Mouse (Mus musculus): ENCODE results near the gene 2210016L21Rik.

2210016L21Rik gene

GRCm38 (mm10) chr5:114945072-114945471, 3.1 kb downstream of the 2210016L21Rik start:
- DNase-seq: no peak

DNA sequence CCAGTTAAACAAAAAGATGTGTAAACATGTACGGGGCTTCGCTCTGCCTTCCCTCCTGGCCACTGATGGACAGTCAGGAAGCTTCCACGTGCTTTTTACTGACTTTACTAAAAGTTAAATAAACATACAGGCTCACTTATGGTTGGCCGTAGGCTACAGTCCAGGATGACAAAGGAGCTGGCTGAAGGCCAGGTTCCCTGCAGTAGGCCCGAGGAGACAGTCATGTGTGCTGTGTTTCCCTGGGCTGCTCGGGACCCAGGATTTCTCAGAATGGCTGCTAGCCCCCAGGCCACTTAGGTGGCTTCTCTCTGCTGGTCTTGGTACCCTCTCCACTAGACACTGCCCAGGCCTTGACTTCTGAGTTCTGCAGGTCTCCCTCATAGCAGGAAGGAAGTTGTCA, 6.9 kb downstream of the 2210016L21Rik start:
- DNase-seq: peak; percentile 68 to 71

DNA sequence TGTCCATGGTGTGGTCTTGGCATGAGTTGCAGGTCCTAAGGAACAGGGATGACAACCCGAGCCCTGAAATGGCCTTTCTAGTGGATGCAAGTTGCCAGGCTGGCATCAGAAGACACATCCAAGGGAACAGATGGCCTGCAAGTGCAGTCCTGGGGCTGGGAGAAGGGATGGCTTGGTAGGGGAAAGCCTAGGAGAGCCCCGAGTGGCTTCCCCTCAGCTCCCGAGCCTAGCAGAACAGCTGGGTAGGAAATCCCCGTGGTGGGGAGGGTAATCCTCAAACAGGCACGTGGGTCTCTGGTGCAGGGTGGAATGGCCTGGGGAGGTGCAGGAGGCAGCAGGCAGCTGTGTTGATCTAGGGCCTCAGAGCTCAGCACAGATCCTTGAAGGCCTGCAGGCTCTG, 7.4 kb downstream of the 2210016L21Rik start:
- DNase-seq: peak; percentile 61 to 63

DNA sequence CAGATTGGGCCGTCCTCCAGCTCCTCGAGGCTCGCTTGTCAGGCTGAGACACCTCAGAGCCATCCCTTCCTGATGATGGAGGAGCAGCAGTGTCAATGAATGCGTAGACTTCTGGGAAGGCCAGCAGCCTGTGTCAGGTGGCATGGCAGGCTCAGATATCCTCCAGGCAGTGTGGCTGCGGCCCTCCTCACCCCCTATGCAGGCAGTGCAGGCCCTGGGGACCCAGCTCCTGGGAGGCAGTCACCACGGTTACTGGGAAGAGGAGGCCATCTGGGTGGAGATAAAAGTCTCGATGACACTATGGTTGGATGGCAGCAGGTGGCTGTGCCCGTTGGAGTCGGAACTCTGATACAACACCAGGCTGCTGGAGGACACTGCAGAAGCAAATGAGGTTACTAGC, 7.9 kb downstream of the 2210016L21Rik start:
- DNase-seq: no peak

DNA sequence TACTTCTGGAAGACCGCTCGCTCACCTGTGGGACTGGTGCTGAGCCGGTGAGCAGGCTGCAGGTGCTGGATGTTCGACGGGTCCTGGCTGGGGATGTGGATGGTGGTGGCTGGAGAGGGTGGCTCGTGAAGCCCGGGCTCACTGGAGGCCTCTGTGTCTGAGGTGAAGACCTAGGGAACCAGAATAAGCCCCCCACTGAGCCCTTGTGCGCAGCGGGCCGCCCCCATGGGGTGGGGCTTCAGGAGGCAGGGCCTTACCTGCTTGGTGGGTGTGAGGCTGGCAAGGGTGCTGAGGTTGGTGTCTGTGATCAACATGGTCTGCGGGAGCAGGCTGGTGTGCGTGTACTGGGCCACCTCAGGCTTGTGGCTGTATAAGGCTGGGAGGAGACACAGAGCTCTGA, 8.7 kb downstream of the 2210016L21Rik start:
- no peak for DNase-seq

DNA sequence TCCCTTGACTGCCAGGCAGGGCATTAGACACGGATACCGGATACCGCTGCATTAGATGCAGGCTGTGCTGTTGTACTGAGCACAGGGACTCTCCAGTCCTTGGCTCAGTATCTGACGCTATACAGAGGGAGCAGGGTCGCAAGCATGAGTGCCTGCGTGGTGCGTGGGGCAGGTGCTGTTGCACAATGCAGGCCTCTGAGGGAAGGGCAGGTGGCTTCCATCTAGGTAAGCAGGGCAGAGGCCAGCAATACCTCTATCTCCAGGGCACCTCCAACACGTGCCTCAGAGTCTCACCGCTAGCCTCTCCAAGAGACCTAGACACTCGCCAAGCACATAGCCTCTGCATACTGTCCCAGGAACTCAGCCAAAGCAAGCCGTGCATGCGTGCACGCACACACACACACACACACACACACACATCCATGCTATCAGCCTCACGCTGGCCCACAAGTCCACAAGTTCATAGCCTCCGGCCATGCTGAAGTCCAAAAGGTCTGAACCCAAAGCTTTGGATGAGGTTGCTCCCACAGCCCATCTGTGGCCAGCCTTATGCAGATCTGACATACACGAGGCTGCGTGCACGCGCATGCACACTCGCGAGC, 9.4 kb downstream of the 2210016L21Rik start:
- DNase-seq: no peak

- no peak for DNase-seq
Observed at GRCm38 (mm10) chr5:114953326-114953725, 11.4 kb downstream of the 2210016L21Rik start.

GRCm38 (mm10) chr5:114958069-114958468, 16.1 kb downstream of the 2210016L21Rik start:
- no peak for DNase-seq

DNA sequence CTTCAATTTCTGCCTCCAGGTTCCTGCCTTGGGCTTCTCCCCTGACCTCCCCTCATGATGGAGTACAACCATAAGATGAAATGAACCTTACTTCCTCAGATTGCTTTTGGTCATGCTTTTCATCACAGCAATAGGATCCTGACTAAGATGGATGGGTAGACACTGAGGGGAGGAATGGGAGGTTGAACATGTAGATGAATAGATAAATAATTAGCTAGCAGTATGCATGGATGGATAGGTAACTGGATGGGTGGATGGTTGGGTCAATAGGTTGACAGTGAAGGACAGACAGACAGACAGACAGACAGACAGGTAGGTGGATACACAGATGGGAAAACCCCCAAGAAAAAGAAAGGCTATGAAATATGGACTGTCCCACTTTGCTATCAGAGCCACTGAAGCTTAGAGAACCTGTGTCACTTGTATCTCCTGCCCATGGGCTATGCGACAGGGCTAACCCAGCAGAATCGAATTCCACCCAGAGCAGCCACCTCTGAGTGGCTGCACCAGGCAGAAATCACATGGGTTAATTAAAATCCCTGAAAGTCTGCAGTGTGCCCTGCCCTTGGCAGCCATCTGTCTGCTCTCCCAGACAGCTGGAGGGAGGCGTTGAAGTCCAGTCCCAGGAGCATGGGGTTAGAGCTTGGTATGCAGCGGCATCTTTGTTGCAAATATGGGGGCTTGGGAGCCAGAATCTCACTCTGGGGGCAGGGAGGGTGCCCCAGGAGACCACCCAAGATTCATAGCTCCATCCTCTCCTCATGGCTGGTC, 19.8 kb downstream of the 2210016L21Rik start:
- no peak for DNase-seq

DNA sequence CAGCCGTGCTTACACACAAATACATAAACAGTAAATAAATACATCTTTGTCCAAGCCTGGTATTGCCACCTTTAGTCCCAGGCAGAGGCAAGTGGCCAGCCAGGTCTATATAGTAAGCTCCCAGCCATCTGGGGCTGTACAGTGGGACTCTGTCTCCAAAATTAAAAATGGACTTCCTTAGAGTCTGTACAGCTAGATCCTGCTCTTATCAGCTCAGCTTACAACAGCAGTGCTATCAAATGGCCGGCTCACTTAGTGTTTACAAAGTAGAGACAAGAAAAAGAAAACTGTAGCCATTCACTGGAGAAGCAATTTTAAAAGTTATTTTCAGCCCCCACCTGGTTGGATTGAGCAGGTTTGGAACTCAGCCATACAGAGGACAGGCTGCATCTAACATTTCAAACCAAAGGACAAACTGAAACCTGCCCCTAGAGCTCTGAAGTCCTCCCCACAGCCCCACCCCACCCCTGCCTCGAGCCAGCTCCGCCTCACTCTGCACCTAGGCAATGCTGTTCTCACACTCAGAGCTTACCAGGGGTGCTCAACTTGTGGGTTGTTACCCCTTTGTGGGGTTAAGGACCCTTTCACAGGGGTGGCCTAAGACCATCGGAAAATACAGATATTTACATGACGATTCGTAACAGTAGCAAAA, 22.5 kb downstream of the 2210016L21Rik start:
- DNase-seq: no peak

GRCm38 (mm10) chr5:114964967-114965898, 23.3 kb downstream of the 2210016L21Rik start:
- no peak for DNase-seq

DNA sequence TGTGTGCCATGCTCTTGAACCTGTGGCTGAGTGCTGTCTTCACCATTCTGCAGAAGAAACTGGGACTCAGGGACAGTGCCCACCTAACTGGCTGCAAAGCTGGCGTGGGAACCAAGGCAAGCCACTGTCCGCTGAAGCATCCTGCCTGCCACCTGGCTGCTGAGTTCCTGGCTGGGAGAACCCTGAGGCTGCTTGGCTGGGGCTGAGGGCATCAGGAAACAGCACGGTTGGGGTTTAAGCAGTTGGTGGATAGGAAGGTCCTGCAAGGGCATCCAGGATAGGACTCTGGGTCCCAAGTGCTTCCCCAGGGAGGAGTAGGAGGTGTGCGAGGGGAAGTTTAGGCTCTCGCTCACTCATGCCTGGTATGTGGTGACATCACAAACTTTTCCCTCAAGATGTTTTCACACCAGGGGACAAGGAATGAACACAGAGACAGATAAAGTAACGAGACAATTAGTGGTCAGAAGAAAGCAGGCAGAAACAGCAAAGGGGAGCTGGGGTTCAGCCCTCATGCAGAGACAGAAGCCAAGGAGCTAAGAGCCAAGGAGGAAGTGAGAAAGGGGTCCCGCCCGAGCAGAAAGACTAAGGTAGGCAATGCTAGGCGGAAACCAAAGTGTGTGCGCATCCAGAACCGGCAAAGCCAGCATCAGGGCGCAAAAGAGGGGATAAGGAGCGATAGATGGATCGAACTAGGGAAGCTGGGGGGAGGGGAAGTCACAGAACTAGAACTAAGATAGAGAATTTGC, 25.7 kb downstream of the 2210016L21Rik start:
- DNase-seq: no peak

DNA sequence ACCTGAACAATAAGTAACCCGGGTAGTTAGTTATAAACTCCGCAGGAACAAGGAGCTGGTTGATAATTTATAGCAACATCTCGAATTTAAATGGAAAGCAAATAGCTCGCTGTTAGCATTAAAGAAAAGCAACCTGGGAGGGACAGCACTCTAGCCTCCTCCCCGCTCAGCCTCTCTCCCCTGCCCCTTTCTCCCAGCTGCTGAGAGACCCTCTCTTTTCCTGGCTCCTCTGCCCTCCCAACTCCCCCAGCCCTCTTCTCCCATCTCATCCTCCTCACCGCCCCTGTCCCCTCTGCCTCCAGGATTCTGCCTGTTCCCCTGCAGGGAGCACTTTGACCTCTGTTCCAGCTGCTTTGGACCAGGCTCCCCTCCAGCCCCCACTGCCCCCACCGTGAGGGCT, 26.7 kb downstream of the 2210016L21Rik start:
- DNase-seq: no peak

GRCm38 (mm10) chr5:114969064-114969463, 27.1 kb downstream of the 2210016L21Rik start:
- no peak for DNase-seq

- DNase-seq: no peak
Observed at GRCm38 (mm10) chr5:114969609-114970215, 27.8 kb downstream of the 2210016L21Rik start.

GRCm38 (mm10) chr5:114970824-114971227, 28.9 kb downstream of the 2210016L21Rik start, which contains the start of gene Hnf1a:
TSS of gene Hnf1a (minus strand) at chr5:114971094.
- DNase-seq: no peak

DNA sequence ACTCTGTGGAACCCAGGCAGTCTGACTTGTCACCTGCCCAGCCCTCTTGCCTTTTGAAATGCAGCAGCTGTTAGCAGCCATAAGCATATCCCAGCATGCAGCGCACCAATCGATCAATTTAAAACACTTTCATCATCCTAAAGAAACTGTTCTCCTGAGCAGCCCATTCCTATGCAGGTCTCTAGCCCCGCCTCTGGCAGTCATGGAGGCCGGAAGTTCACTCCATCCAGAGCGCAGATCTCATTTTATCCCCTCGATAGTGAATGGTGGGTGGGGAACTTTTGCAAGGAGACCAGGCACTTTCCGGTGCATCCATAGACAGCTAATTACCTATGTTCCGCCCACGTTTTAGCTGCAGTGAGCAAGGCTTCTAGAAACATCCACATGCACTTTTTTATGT, 30.2 kb downstream of the 2210016L21Rik start:
- no peak for DNase-seq

DNA sequence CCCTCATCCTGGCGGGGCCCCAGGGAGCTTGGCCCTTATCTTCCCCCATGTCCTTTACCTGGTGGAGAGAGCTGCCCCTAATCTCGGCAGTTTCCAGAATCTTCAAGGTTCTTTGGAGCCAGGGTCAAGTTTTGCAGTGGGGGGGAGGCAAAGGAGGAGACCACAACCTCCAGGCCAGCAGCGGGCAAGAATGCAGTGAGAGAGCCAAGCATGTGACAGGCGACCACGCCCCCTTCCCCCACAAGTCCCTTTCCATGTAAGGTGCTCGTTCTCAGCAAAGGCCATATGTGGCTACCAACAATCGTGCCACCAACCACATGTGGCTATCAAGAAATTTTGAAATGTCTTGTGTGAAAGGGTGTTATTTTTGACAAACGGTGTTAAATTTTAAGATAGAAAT, 31.2 kb downstream of the 2210016L21Rik start:
- DNase-seq: no peak

- no peak for DNase-seq
Observed at GRCm38 (mm10) chr5:114976935-114977334, 35.0 kb downstream of the 2210016L21Rik start.

DNA sequence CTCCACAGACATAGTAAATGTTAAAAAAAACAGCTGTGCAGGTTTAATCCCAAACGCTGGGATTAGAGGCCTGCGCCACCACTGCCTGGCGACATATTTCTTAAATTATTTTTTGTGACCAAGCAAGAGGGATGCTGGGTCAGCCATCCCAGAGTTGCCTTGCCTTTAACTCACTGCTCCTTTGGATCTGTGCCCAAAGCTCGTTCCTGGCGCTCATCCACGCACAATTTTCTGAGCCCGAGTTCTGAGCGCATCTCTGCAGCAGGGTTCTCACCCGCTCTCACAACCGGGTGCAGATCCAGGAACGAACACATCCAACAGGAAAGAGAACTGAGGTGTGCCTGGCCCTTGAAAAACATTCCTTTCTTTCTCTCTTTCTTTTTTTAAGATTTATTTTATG, 36.5 kb downstream of the 2210016L21Rik start:
- DNase-seq: peak; percentile 15 to 31

- DNase-seq: peak in 1 of 2 experiments; percentile 19
Observed at GRCm38 (mm10) chr5:114978888-114979249, 36.9 kb downstream of the 2210016L21Rik start.

Measured in cerebellum, adult 18-20 months (tissue).